Mouse (Mus musculus) cerebellum, postnatal 10 days (tissue): ENCODE data around the gene Cartpt.
"Not testable (repeated sequence)": the region's sequence is repeated elsewhere in the genome, so short reads cannot be mapped to it uniquely, and the experiment has no call there.

Experiments used
- DNase-seq, 2 experiments: peaks; one replicate each; pipeline ENCODE4 v3.0.0; 2021; ENCODE audit warnings: mixed read lengths in 2 of 2

Cartpt gene

DNA sequence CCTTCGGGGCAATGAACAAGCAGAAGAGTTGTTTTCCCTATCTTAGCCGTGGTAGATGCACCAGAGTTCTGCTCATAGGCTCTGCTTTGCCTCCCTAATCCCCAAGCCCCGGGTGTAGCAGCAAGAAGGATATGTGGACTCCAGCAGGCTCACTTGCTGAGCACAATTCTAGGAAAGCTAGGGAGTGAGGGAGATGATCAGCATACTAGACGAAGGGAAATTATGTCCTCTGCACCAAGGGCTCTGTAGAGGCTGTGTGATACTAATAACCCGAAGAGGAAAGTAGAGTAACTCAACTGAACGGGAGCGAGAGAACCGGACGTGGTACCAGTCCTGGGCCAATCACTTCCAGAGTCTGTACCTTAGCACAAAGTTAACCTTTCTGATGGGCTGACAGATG lies at the start of gene Cartpt:
TSS of gene Cartpt (minus strand) at position 127 of the 400 bp plus-strand sequence.
- DNase-seq: no peak

DNA sequence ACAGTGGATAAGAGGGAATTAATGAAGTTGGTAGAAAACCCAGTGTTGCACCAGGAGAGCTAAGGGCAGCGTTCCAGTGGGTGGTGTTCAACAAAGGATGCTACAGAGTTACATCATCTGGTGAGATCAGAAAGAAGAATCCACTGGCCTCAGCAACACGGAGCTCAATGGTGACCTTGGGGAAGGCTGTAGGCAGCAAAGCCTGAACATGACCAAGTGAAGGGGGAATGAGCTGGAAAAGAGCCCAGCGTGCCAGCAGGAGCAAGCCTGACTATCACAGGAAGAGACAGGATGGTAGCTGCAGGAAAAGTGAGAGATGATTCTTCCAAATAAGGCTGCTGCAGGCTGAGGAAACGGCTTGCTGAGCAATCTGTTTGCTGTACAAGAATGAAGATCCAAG lies 46.5 kb upstream of the Cartpt start:
- DNase-seq: peak; percentile 67 to 78

DNA sequence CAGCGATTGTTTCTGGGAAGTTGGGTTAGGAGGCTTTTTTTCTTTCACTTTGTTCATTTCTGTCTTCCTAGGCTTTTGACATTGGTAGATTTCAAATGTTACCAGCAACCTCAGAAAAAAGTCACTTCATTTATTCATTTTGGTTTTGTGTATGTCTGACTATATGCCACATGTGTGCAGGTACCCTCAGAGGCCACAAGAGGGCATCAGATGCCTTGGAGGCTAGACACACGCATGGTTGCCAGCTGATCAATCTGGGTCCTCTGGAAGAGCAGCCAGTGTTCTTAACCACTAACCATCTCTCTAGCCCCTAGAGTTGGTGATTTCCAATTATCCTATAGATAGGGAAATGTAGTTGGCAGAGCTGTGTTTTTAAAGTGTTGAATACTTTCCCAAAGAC lies 42.6 kb upstream of the Cartpt start:
- no peak for DNase-seq

DNA sequence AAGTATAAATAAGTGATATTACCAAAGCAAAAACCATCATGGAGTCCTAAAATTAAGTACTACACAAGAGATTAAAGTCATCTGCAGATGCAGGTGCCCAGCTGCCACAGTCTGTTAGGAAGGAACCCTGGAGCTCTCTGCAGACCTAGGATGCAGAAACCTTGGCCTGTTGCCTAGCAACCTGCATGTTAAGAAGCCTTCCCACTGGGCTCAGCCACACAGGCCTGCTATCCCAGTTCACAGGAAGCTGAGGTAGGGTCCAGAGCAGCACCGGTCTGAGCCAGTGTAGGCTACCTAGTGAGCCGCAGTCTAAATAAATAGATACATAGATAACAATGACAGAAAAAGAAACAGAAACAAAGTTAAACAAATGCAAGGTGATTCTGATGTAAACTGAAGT lies 39.7 kb upstream of the Cartpt start:
- peak; percentile 74 to 83 for DNase-seq

DNA sequence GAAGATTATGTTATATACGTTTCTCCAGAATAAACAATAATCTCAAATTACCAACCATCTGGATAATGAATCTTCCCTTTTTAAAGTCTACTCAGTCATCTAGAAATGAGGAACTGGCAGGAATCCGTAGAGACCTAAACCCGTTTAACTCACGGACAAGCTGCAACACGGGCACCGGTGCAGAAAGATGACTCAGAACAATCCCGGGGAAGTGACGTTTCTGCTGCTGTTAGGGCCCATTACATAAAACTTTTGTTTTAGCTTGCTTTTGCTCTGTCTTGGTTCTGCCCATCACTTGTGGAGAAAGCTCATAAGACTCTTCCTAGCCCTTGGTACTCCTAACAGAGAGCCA lies 38.4 kb upstream of the Cartpt start:
- DNase-seq: no peak

DNA sequence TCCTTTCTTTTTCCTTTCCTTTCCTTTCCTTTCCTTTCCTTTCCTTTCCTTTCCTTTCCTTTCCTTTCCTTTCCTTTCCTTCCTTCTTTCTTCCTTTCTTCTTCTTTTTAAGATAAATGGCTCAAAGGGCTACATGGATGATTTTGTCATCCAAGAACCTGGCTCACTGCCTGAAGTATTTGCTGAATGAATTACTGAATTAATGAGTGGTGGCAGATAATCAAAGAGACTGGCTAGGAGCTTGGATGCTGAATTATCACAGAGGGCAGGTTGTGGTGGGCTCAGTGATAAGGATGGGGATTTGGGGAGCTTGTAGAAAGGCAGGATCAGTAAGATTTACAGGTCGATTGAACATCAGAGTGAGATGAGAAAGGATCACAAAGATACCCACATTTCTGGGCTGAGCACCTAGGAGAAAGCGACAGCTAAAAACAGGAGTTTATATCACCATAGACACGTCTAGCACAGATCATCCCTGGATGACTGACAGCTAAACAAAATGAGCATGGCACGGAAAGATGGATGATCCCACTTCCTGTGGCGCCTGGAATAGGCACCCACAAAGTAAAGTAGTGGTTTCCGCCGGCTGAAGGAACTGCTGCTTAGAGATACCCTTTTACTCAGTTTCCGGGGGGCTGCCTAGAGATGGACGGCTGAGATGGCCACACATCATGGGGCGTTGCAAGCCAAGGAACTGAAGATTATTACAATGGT lies 37.9 kb upstream of the Cartpt start:
- peak; percentile 46 to 66 for DNase-seq

DNA sequence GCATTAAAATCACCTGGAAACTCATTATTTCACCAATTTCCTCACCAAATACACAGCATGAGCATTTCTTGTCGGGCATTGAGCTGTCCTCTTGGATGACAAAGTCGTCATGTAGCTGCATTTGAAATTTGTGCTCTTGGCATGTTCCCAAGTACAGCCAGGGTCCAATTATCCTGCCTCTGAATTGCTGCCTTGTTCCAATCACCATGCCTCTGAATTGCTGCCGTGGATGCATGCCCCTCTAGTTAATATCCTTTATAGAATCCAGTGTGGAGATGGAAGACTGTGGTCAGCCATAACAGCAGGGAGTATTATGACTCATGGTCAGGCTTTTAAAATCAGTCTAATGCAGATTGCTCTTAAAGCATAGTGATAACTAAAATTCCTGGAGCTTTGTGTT lies 36.9 kb upstream of the Cartpt start:
- DNase-seq: peak; percentile 59 to 71

DNA sequence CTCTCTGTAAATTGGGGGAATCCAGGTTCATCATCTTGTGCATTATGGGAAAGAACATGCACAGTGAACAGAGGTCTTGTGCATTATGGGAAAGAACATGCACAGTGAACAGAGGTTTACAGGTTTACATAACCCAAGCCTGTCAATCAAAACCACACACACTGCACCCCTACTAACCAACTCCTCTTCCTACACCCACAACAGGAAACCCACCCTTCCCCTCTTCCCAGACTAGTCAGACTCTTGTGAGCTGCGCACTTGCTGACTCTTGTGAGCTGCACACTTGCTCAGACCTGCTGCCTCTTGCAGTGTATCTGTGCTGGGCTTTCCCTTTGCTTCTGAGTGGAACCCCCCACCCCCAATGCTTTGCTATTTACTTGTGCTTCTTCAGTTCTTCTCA lies 31.5 kb upstream of the Cartpt start:
- DNase-seq: no peak

DNA sequence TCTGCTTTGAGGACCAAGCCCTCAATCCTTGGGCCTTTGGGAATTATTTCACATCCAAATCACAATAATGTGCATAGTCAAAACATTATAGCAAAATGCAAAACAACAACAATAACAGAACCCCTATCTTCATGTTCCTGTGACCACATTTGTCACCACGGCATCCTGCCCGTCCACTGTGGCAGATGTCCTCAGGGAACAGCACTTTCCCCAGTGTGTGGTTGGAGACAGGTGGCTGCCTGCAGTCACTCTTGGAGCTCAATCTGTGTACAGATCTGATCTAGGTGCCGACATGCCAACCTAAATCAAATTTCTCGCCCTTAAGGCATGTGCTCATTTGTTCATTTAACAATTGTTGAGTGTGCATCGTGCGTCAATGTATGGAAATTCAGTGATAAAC lies 30.6 kb upstream of the Cartpt start:
- no peak for DNase-seq

DNA sequence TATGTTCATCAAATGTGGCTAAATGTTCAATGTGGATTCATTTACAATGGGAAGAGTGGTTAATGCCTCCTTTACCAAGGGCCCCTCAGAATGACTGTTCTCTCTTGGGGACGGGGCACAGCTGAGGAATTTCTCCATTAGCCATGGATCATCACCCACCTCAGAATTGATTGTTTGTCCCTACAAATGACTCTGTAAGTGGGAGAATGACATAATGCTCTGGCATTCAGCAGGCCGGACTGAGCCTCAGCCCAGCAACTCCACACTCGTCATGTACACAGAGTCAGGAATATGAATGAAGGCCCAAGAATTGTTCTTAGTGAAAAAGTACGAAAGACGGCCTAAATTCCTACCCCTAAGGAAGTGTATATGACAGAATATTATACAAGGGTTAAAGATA lies 25.4 kb upstream of the Cartpt start:
- no peak for DNase-seq

DNA sequence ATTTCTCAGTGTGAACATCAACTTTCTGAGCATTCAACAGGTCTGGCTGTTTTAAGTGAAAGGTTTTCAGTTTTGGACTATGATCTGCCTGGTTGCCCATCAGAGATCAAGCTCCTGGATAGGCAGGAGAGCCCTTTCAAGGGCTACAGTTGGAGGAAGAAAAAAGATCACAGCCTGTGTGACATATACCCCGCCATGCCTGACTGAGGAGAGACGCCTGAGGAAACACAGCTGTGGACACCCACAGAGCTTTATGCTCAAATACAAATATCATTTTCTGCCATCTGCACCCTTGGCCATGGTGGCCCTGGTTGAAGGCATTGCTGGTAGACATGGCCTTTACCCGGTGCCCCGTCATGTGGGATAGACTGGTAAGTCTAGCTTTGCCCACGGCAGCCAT lies 14.7 kb upstream of the Cartpt start:
- DNase-seq: no peak

DNA sequence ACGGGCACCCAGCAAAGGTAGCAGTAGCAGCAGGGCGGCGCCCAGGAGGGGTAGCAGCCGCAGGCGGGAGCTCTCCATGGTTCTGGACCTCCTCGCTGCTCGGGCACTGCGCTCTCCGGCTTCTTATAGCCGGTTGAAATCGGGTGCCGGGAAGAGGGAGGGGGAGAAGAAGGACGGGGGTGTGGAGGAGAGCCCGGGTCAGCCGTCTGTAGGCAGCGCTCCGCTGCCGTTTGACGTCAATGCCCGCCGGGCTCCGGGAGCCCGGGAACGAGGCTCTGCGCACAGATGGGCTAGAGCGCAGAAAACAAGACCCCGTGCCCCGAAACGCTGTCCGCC lies 366 bp downstream of the Cartpt start:
- peak; percentile 31 to 34 for DNase-seq

DNA sequence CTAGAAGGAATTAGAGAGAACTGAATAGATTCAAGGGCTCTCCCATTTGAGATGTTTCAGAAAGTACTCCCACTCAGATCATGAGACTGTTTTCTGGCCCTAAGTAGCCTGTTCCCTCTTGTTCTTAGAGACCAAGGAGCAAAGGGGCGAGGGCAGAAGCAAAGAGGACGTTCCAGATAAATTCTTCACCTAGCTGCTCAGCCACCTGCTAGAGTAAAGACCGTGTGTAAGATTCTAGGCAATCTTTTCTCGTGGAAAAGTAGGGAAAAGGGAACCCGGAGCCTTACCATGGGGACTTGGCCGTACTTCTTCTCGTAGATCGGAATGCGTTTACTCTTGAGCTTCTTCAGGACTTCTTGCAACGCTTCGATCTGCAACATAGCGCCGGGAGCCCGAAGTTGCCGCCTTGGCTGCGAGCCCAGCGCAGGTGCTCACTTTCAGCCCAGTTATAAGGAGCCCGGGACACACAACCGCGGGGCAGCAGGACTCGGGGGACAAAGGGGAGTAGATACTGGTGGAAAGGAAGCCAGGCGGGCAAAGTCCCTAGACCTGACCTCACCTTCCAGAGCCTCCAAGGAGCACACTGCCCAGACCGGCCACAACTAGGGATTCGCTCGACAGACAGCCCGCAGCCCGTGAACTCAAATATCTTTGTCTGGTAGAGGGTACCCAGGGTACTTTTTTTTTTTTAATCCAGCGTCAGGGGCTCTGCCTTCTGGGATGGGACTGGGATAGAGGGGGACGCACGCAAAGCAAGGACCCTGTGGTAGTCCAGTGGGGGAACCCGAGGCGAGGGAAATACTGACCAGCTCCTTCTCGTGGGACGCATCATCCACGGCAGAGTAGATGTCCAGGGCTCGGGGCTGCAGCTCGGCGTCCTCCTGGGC lies 978 bp downstream of the Cartpt start:
- DNase-seq: peak; percentile 16 to 18

DNA sequence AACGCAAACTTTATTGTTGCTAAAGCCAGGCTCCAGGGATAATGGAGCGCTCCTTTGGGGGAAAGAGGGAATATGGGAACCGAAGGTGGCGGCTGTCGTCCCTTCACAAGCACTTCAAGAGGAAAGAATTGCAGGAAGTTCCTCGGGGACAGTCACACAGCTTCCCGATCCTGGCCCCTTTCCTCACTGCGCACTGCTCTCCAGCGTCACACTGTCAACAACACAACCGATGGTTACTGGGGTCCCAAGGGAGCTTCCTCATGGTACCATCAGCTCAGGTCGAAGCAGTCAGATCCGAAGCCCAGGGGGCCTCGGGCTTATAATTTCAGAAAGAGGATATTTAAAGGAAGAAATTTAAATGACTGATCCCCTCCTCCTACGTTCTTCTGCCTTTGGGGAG lies 2.1 kb downstream of the Cartpt start:
- no peak for DNase-seq

DNA sequence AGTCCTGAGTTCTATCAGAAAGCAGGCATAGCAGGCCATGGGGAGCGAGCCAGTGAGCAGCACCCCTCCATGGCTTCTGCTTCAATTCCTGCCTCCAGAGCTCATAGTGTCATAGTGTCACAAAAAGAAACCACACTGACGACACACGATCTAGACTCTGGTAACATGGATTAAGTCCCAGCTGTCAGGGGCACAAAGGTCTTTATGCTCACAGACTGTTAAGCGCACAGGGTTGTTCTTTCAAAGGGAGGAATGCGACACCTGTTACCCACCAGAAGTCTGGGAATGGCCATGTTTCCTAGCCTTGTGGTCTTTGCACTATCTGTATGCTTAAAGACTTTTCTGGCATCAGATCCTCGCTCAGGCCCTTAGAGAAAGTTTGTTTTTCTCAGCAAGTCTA lies 15.3 kb downstream of the Cartpt start:
- DNase-seq: no peak

DNA sequence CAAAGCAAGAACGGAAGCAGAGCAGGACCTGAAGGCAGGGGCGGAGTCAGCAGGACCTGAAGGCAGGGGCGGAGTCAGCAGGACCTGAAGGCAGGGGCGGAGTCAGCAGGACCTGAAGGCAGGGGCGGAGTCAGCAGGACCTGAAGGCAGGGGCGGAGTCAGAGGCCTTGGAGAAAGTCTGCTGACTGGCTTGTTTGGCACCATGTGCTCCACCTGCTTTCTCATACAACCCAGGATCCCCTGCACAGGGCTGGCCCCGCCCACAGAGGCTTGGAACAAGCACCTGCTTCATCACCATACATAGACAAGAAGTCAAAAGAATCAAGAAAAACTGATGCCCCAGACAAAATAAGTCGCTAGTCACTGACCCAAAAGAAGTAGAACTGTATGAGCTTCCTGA lies 19.1 kb downstream of the Cartpt start:
- DNase-seq: not testable (repeated sequence)

DNA sequence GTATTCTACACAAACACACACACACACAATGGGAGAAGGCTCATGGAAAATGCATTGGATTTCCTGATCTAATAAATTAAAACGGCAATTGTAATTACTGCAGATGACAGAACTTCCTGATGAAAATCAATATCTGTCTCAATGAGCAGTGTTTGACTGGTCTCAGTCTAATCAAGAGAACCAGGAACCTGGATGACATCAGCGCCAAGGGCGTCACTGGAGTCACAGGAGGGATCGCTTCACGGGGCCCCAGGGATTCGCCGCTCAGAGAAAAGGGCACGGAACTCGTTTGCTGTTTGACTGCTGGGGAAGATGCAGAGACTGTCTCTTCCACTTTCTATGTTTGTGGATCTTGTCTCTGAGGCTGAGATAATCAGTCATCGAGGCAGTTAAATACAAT lies 21.2 kb downstream of the Cartpt start:
- no peak for DNase-seq

DNA sequence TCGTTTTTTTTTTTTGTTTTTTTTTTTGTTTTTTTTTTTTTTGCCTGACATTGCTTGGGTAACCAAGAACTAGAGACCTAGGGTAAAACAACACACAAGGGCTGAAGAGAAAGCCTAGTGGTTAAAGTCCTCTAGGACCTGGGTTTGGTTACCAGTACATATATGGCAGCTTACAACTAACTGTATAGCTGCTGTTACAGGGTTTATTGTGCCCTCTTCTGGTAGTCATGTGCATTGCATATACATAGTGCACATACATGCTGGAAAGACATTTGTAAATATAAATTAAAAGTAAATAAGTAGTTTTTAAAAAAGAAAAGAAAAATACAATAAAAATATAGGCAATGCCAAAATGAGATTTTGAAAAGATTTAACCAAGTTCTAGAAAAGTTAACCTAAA lies 28.8 kb downstream of the Cartpt start:
- DNase-seq: no peak

DNA sequence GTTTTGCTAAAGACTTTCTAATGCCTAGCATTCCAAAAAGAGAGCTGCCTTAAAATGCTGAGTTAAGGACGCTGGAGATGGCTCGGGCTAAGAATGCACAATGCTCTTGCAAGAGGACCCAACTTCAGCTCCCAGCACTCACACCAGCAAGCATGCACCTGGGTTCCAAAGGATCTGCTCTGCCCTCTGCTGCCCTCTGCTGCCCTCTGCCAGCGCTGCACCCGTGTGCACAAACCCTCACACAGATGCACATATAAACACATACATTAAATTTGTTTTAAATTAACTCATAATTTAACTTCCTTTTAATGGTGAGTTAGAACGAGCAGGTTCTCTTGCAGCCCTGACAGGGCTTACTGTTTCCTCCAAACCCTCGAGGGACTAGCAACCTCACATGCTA lies 32.5 kb downstream of the Cartpt start:
- DNase-seq: no peak

DNA sequence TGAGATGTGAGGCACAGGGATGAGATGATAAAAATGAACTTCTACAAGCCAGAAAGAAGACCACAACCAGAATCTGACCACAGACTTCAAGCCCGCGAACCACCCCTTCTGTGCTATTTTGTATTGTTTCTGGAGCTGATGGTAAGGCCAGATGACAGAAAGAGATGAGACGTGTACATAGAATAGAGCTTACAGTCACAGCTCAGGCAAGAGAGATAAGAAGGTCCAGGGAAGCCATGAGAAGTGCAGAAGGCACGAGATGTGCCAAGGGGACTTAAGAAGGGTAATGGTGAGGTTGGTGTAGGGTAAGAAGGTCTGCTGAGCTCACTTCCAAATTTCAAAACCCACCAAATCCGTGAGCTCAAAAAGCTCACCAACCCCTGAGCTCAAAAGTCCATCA lies 36.6 kb downstream of the Cartpt start:
- no peak for DNase-seq

DNA sequence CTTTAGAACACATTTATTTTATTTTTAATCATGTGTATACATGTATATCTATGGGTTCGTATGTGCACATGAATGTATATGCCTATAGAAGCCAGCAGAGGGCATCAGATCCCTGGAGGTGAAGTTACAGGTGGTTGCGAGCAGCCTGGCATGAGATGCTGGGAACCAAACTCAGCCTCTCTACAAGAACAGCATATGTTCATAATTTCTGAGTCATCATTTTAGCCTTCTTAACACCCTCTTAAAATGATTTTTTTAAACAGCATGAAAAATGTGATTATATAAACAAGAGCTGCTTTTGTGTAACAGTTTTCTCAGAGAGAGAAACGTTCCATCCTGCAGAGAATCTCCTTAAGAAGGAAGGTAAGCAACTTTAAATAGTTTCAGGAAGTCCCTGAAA lies 40.2 kb downstream of the Cartpt start:
- DNase-seq: no peak

DNA sequence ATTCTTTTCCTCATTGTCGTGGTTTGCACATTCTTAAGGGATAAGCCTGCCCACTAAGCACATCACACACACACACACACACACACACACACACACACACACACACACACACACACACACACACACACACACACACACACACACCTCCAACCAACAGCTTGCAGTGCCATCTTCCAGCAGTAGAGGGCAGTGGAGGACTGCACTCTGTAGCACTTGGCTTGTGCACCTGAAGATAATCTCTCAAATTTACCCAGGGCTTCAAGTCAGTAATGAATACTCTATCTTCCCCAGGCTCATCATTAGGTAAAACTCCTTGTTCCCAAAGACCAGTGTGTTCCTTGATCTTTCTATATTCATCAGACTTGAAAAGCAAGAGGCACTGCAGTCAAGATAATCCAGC lies 41.8 kb downstream of the Cartpt start:
- peak; percentile 81 to 88 for DNase-seq

DNA sequence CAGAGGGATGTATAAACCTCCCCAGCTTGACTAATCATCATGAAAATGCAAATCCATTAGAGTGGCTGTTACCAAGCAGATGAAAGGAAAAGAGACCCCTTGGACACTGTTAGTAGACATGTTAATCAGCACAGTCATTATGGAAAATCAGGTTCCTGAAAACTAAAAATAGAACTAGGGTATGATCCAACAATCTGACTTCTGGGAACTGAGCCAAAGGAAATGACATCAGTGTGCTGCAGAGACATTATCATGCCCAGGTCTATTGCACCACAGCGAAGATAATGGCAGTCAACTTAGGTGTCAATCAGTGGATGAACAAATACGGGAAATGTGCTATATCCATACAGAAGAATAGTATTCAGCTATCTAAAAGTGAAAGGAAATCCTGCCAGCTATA lies 43.0 kb downstream of the Cartpt start:
- DNase-seq: peak; percentile 32 to 72

DNA sequence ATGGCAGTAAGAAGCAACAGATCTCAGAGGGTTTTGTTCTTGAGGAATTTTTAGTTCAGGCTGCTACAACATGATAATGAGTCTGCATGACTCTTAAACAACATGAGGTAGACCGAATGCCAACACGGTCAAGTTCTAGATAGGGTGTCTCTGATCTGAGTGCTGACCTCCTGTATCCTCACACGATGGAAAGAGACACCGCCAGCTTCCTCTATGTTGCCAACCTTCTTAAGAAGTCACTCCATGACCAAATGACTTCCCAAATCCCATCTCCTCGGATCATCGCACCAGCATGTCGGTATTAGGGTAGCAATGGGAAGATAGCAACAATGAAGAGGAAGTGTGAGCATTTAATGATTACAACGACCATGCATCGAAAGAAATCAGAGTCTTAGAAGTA lies 43.6 kb downstream of the Cartpt start:
- DNase-seq: no peak

DNA sequence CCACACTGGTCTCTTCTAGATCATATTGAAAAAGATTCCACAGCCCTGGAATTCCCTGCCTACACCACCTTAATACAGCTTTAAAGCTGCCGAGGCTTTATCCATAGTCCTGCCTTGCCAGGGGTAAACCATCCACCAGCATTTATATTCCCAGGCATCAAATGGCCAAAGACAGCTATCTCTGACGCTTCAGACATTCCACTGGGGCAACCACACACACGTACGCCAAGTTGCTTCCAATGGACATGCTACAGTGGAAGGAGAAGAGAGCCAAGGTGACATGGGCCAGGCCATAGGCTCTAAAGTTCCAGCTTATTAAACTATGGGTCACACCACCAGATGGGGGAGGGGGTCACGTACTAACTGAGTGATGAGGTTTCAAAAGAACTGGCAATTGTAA lies 45.7 kb downstream of the Cartpt start:
- DNase-seq: no peak
